ENCODE assay signal across 19 mouse cellular contexts in the genomic region with DNA sequence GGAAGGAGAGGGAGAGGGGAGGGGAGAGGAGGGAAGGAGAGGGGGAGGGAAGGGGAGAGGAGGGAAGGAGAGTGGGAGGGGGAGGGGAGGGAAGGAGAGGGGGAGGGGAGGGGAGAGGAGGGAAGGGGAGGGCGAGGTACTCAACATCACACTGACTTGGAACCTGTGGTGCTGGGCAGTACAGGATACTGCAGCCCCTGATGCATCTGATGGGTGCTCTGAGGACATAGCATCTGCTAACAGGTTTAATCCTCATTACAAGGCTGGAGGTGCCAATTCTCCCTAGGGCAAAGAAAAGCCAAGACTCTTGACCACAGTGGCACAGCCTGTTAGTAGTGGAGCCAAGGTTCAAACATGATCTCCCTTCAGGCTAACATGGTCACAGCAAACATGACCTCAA. TPM values are rescaled to one million over a fixed set of nuclear protein-coding genes. Genes with fewer than 3 reads are reported as not detected.
DNase-seq lines count a peak whose midpoint lies in the region; ATAC-seq and TF ChIP-seq lines count a peak whose summit lies in the region.
"Had no signal": no experiment of that assay in that cellular context is flagged by ENCODE, and none has a peak within 500 bp of the region (broad histone marks: within the 10 kb centered on the region; RNA-seq: fewer than 3 reads in every experiment).

No protein-coding gene starts in this region.

- no peaks in the 10 kb centered on the region for H3K36me3 ChIP-seq in heart, embryonic 12.5 days
- no peaks in the 10 kb centered on the region for H3K36me3 ChIP-seq in ES-Bruce4 (ENCODE audit: control insufficient read depth, insufficient read depth, low read length, poor library complexity, severe bottlenecking)
- H3K36me3 ChIP-seq in hindbrain, embryonic 14.5 days (replicated peaks; ENCODE audit: control insufficient read depth, insufficient read depth) = no peaks in the 10 kb centered on the region
- H3K36me3 ChIP-seq in midbrain, embryonic 16.5 days (ENCODE audit: control insufficient read depth, insufficient read depth, low read length) = no peaks in the 10 kb centered on the region
- H3K36me3 ChIP-seq: embryonic facial prominence, embryonic 12.5 days; limb, embryonic 10.5 days; stomach, embryonic 15.5 days had no signal

- TF ChIP-seq EP300 in ES-Bruce4 (IDR thresholded peaks at IDR 0.05; ENCODE audit: insufficient read depth, low read depth, low read length) = no peak

- H3K27me3 ChIP-seq in heart, embryonic 12.5 days (replicated peaks) = peaks cover 18% of the 10 kb centered on the region
- H3K27me3 ChIP-seq in ES-Bruce4 (ENCODE audit: control insufficient read depth, insufficient read depth, low read length, poor library complexity, severe bottlenecking) = no peaks in the 10 kb centered on the region
- no peaks in the 10 kb centered on the region for H3K27me3 ChIP-seq in hindbrain, embryonic 14.5 days (ENCODE audit: control insufficient read depth, insufficient read depth, low read length)
- H3K27me3 ChIP-seq in midbrain, embryonic 16.5 days (ENCODE audit: control insufficient read depth, insufficient read depth, low read depth, low read length) = no peaks in the 10 kb centered on the region

- H3K27ac ChIP-seq in heart, embryonic 12.5 days (ENCODE audit: poor library complexity, severe bottlenecking) = peak overlapping the region; percentile 44; the same call in 1 of the 2 replicates
- peak overlapping the region; percentile 29 for H3K27ac ChIP-seq in ES-Bruce4 (ENCODE audit: insufficient read depth, low read length)
- H3K27ac ChIP-seq in hindbrain, embryonic 14.5 days = peak overlapping the region; percentile 58
- H3K27ac ChIP-seq in midbrain, embryonic 16.5 days (ENCODE audit: low read length) = peak overlapping the region; percentile 67; the same call in 1 of the 2 replicates
- H3K27ac ChIP-seq: embryonic facial prominence, embryonic 12.5 days; limb, embryonic 10.5 days; liver, embryonic 14.5 days; stomach, embryonic 15.5 days had no signal

- no peaks in the 10 kb centered on the region for H3K9me3 ChIP-seq in heart, embryonic 12.5 days (replicated peaks)
- H3K9me3 ChIP-seq in ES-Bruce4 (replicated peaks; ENCODE audit: control insufficient read depth, insufficient read depth, low read length, poor library complexity, severe bottlenecking) = no peaks in the 10 kb centered on the region
- no peaks in the 10 kb centered on the region for H3K9me3 ChIP-seq in hindbrain, embryonic 14.5 days (ENCODE audit: control insufficient read depth, low read length)
- H3K9me3 ChIP-seq in midbrain, embryonic 16.5 days (replicated peaks; ENCODE audit: control insufficient read depth, low read length, poor library complexity, severe bottlenecking) = no peaks in the 10 kb centered on the region
- H3K9me3 ChIP-seq: embryonic facial prominence, embryonic 12.5 days; limb, embryonic 10.5 days; stomach, embryonic 15.5 days had no signal

- no peak for TF ChIP-seq CTCF in ES-Bruce4 (IDR thresholded peaks at IDR 0.05; ENCODE audit: low read depth, low read length)

- 0 out of 2 replicates have a peak overlapping the region, but pooled peaks have one; percentile 22 for H3K4me2 ChIP-seq in heart, embryonic 12.5 days
- no peak overlapping the region for H3K4me2 ChIP-seq in hindbrain, embryonic 14.5 days (replicated peaks)
- H3K4me2 ChIP-seq in midbrain, embryonic 16.5 days (ENCODE audit: low read length) = no peak overlapping the region
- H3K4me2 ChIP-seq: embryonic facial prominence, embryonic 12.5 days; stomach, embryonic 15.5 days had no signal

- H3K9ac ChIP-seq in heart, embryonic 12.5 days = no peak overlapping the region
- no peak overlapping the region for H3K9ac ChIP-seq in ES-Bruce4 (ENCODE audit: low read depth, poor library complexity, severe bottlenecking)
- no peak overlapping the region for H3K9ac ChIP-seq in hindbrain, embryonic 14.5 days
- no peak overlapping the region; the same call in 1 of the 2 replicates for H3K9ac ChIP-seq in midbrain, embryonic 16.5 days (ENCODE audit: low read depth, low read length)
- H3K9ac ChIP-seq: embryonic facial prominence, embryonic 12.5 days; liver, embryonic 14.5 days; stomach, embryonic 15.5 days had no signal

- ATAC-seq in heart, embryonic 12.5 days (ENCODE audit: insufficient number of reproducible peaks, low FRiP score) = no peak
- ATAC-seq in hindbrain, embryonic 14.5 days (ENCODE audit: low FRiP score) = no peak
- 0 out of 2 replicates have a peak, but pooled peaks have one; percentile 32 for ATAC-seq in midbrain, embryonic 16.5 days
- ATAC-seq: lung, postnatal 0 days had no signal

- TF ChIP-seq POLR2A in ES-Bruce4 (IDR thresholded peaks at IDR 0.05; ENCODE audit: insufficient read depth, low read length) = no peak

- peaks cover 10% of the 10 kb centered on the region for H3K4me1 ChIP-seq in heart, embryonic 12.5 days (replicated peaks)
- H3K4me1 ChIP-seq in ES-Bruce4 (ENCODE audit: control insufficient read depth, insufficient read depth, low read length) = peaks cover 4% of the 10 kb centered on the region
- peaks cover 18% of the 10 kb centered on the region for H3K4me1 ChIP-seq in hindbrain, embryonic 14.5 days (replicated peaks; ENCODE audit: control insufficient read depth, insufficient read depth, low read length)
- peaks cover 13% of the 10 kb centered on the region for H3K4me1 ChIP-seq in midbrain, embryonic 16.5 days (ENCODE audit: control insufficient read depth, insufficient read depth, low read length)
- H3K4me1 ChIP-seq: megakaryocyte, embryonic 14.5 days; stomach, embryonic 15.5 days had no signal

- WGBS in heart, embryonic 12.5 days = 43% methylated on average over 1 of the region's 1 CpGs
- no CpG with 5 or more reads among the region's 1 CpGs for WGBS in hindbrain, embryonic 14.5 days
- 29% methylated on average over 1 of the region's 1 CpGs for WGBS in midbrain, embryonic 16.5 days

- DNase-seq in heart, adult 9 months (ENCODE audit: low spot score in 2 of 2) = no peak
- no peak for DNase-seq in hindbrain, embryonic 14.5 days (ENCODE audit: low spot score)
- DNase-seq in adrenal gland, postnatal 36 days = no peak
- no peak for DNase-seq in lung, postnatal 25 days (ENCODE audit: low spot score)
- DNase-seq: B cell, adult 2 months; cerebellum, postnatal 25 days; heart, postnatal 36 days; kidney, adult 11 months; thymus, postnatal 14 days had no signal

- H3K4me3 ChIP-seq in heart, embryonic 12.5 days = no peak overlapping the region
- H3K4me3 ChIP-seq in ES-Bruce4 (ENCODE audit: low read depth, low read length) = no peak overlapping the region
- no peak overlapping the region for H3K4me3 ChIP-seq in hindbrain, embryonic 14.5 days (replicated peaks; ENCODE audit: low read length)
- no peak overlapping the region for H3K4me3 ChIP-seq in midbrain, embryonic 16.5 days (ENCODE audit: low read depth, low read length)
- H3K4me3 ChIP-seq: embryonic facial prominence, embryonic 12.5 days; limb, embryonic 10.5 days; megakaryocyte, embryonic 14.5 days; stomach, embryonic 15.5 days had no signal

RNA-seq across cellular contexts. Expression of a gene that starts 37.5 kb away (rescaled TPM):
- polyA plus RNA-seq in heart, embryonic 12.5 days (2016; fragmentation: Nextera tagmentation; extraction: Ambion mirVana) = 43.4 and 44.3 TPM in 2 replicates
- polyA plus RNA-seq in ES-Bruce4 (2011; ENCODE audit: insufficient read depth, insufficient read length, low read depth, missing spikeins) = 17.6 and 20.9 TPM in 2 replicates
- polyA plus RNA-seq in hindbrain, embryonic 14.5 days (2014; fragmentation: Nextera tagmentation; extraction: Ambion mirVana) = 64.5 and 64.6 TPM in 2 replicates
- 61.0 and 61.6 TPM in 2 replicates for polyA plus RNA-seq in midbrain, embryonic 16.5 days (2015; fragmentation: Nextera tagmentation; extraction: Ambion mirVana)
- total RNA-seq in adrenal gland, postnatal 36 days (2021) = 10 to 100 TPM; 24.5 to 27.8 TPM

RNA-seq across cellular contexts. Expression of a gene that starts 44.8 kb away (rescaled TPM):
- 18.7 and 19.4 TPM in 2 replicates for polyA plus RNA-seq in heart, embryonic 12.5 days (2016; fragmentation: Nextera tagmentation; extraction: Ambion mirVana)
- 19.6 and 20.2 TPM in 2 replicates for polyA plus RNA-seq in ES-Bruce4 (2011; ENCODE audit: insufficient read depth, insufficient read length, low read depth, missing spikeins)
- 10.2 and 10.5 TPM in 2 replicates for polyA plus RNA-seq in hindbrain, embryonic 14.5 days (2014; fragmentation: Nextera tagmentation; extraction: Ambion mirVana)
- polyA plus RNA-seq in midbrain, embryonic 16.5 days (2015; fragmentation: Nextera tagmentation; extraction: Ambion mirVana) = 13.8 and 14.7 TPM in 2 replicates
- total RNA-seq in adrenal gland, postnatal 36 days (2021) = 10 to 100 TPM; 14.7 to 16.5 TPM

RNA-seq across cellular contexts. Expression of a gene that starts 46.7 kb away (rescaled TPM):
- 362 and 384 TPM in 2 replicates for polyA plus RNA-seq in heart, embryonic 12.5 days (2016; fragmentation: Nextera tagmentation; extraction: Ambion mirVana)
- polyA plus RNA-seq in ES-Bruce4 (2011; ENCODE audit: insufficient read depth, insufficient read length, low read depth, missing spikeins) = 288 and 314 TPM in 2 replicates
- polyA plus RNA-seq in hindbrain, embryonic 14.5 days (2014; fragmentation: Nextera tagmentation; extraction: Ambion mirVana) = 414 and 480 TPM in 2 replicates
- 444 and 482 TPM in 2 replicates for polyA plus RNA-seq in midbrain, embryonic 16.5 days (2015; fragmentation: Nextera tagmentation; extraction: Ambion mirVana)
- total RNA-seq in adrenal gland, postnatal 36 days (2021) = 100 to 1,000 TPM; 354 to 362 TPM

RNA-seq across cellular contexts. Expression of a gene that starts 56.7 kb away (rescaled TPM):
- polyA plus RNA-seq in heart, embryonic 12.5 days (2016; fragmentation: Nextera tagmentation; extraction: Ambion mirVana) = 0.87 and 1.1 TPM in 2 replicates
- 3.3 and 4.4 TPM in 2 replicates for polyA plus RNA-seq in ES-Bruce4 (2011; ENCODE audit: insufficient read depth, insufficient read length, low read depth, missing spikeins)
- polyA plus RNA-seq in hindbrain, embryonic 14.5 days (2014; fragmentation: Nextera tagmentation; extraction: Ambion mirVana) = 185 and 207 TPM in 2 replicates
- polyA plus RNA-seq in midbrain, embryonic 16.5 days (2015; fragmentation: Nextera tagmentation; extraction: Ambion mirVana) = 225 and 251 TPM in 2 replicates
- total RNA-seq in adrenal gland, postnatal 36 days (2021) = under 1 TPM; 0.79 TPM
- total RNA-seq: granulocyte monocyte progenitor cell, adult 5-6 weeks had no signal
